Mouse (Mus musculus) C2C12 (cell line): ENCODE data around the gene Fam240a. TPM values are rescaled to one million over a fixed set of nuclear protein-coding genes. Genes with fewer than 3 reads are reported as not detected.

Source experiments
- H3K27me3 ChIP-seq: one replicate; pipeline ENCODE4 v1.6.1; 2011; ENCODE audit not compliant: control insufficient read depth, insufficient read depth, insufficient read length
- H3K36me3 ChIP-seq: one replicate; pipeline ENCODE4 v1.6.1; 2011; ENCODE audit not compliant: control insufficient read depth, insufficient read depth
- H3K4me3 ChIP-seq: one replicate; pipeline ENCODE4 v1.5.1; 2011; ENCODE audit warnings: mild to moderate bottlenecking, control low read depth; ENCODE audit not compliant: poor library complexity, insufficient read depth, severe bottlenecking
- H3K79me2 ChIP-seq: one replicate; pipeline ENCODE4 v1.6.1; 2011; ENCODE audit not compliant: control insufficient read depth, insufficient read depth
- H3K79me3 ChIP-seq: one replicate; pipeline ENCODE4 v1.6.1; 2011; ENCODE audit warnings: low read depth, control low read depth
- H3ac ChIP-seq: one replicate; pipeline ENCODE3; 2011; ENCODE audit warnings: low read depth; ENCODE audit not compliant: control insufficient read depth, insufficient read length
- CEBPB ChIP-seq: IDR thresholded peaks from one replicate; pipeline ENCODE4 v1.6.1; 2011; ENCODE audit warnings: low read depth, mild to moderate bottlenecking, control low read depth, moderate library complexity
- CTCF ChIP-seq: IDR thresholded peaks from one replicate; pipeline ENCODE4 v1.5.1; 2011; ENCODE audit not compliant: control insufficient read depth, insufficient read depth, insufficient read length
- FOSL1 ChIP-seq: IDR thresholded peaks from one replicate; pipeline ENCODE4 v1.8.0; 2011; ENCODE audit warnings: mild to moderate bottlenecking, low read length; ENCODE audit not compliant: poor library complexity, insufficient read depth, severe bottlenecking
- MAX ChIP-seq: IDR thresholded peaks from one replicate; pipeline ENCODE4 v1.6.1; 2011; ENCODE audit warnings: mild to moderate bottlenecking, control low read depth
- MYOD1 ChIP-seq: IDR thresholded peaks from one replicate; pipeline ENCODE4 v1.6.1; 2011; ENCODE audit warnings: low read depth; ENCODE audit not compliant: control insufficient read depth, insufficient read length
- MYOG ChIP-seq: IDR thresholded peaks from one replicate; pipeline ENCODE4 v1.6.1; 2011; ENCODE audit not compliant: control insufficient read depth, insufficient read length; ENCODE audit errors: extremely low read depth
- USF1 ChIP-seq: IDR thresholded peaks from one replicate; pipeline ENCODE4 v1.6.1; 2011; ENCODE audit warnings: low read depth, mild to moderate bottlenecking, control low read depth, moderate library complexity
- polyA plus RNA-seq: library from polyadenylated mRNA; unstranded; fragments of >200 nt; fragmentation: generic; extraction: Trizol; gene quantifications from one replicate; pipeline ENCODE4 v1.2.1, GENCODE M21; 2012; ENCODE audit warnings: missing spikeins

Fam240a gene
- polyA plus RNA-seq, 1 experiment, result not detected

- no peaks in the 10 kb centered on the region for H3K36me3 ChIP-seq
- no peak overlapping the region for H3K4me3 ChIP-seq
- H3K79me3 ChIP-seq, result no peaks in the 10 kb centered on the region
- peaks cover 12% of the 10 kb centered on the region for H3K27me3 ChIP-seq
- H3K79me2 ChIP-seq, result no peaks in the 10 kb centered on the region
- H3ac ChIP-seq, result no peak overlapping the region
- TF ChIP-seq MAX (no peak), CEBPB (no peak), FOSL1 (no peak), MYOG (no peak), USF1 (no peak), MYOD1 (no peak), CTCF (no peak)
Observed at GRCm38 (mm10) chr9:110877888-110878287, 38.8 kb downstream of the Fam240a start.

GRCm38 (mm10) chr9:110877353-110877752, 39.3 kb downstream of the Fam240a start:
- H3K79me3 ChIP-seq, result no peaks in the 10 kb centered on the region
- peaks cover 13% of the 10 kb centered on the region for H3K27me3 ChIP-seq
- TF ChIP-seq CTCF, result no peak
- no peak for TF ChIP-seq CEBPB
- TF ChIP-seq FOSL1, result no peak
- no peak for TF ChIP-seq USF1
- TF ChIP-seq MYOD1, result no peak
- no peak for TF ChIP-seq MAX
- TF ChIP-seq MYOG, result no peak
- no peaks in the 10 kb centered on the region for H3K36me3 ChIP-seq
- no peak overlapping the region for H3ac ChIP-seq
- no peak overlapping the region for H3K4me3 ChIP-seq
- no peaks in the 10 kb centered on the region for H3K79me2 ChIP-seq

GRCm38 (mm10) chr9:110875288-110875695, 41.4 kb downstream of the Fam240a start:
- H3K79me2 ChIP-seq, result no peaks in the 10 kb centered on the region
- no peaks in the 10 kb centered on the region for H3K36me3 ChIP-seq
- no peak for TF ChIP-seq MYOD1
- TF ChIP-seq MYOG, result no peak
- no peak for TF ChIP-seq USF1
- no peak for TF ChIP-seq CEBPB
- no peak for TF ChIP-seq MAX
- no peak for TF ChIP-seq CTCF
- no peak for TF ChIP-seq FOSL1
- no peak overlapping the region for H3K4me3 ChIP-seq
- peaks cover 13% of the 10 kb centered on the region for H3K27me3 ChIP-seq
- no peaks in the 10 kb centered on the region for H3K79me3 ChIP-seq
- H3ac ChIP-seq, result no peak overlapping the region

GRCm38 (mm10) chr9:110874660-110875191, 41.9 kb downstream of the Fam240a start:
- H3K79me2 ChIP-seq, result no peaks in the 10 kb centered on the region
- H3K4me3 ChIP-seq, result no peak overlapping the region
- peaks cover 13% of the 10 kb centered on the region for H3K27me3 ChIP-seq
- no peaks in the 10 kb centered on the region for H3K36me3 ChIP-seq
- H3K79me3 ChIP-seq, result no peaks in the 10 kb centered on the region
- H3ac ChIP-seq, result no peak overlapping the region
- TF ChIP-seq MYOG (no peak), CTCF (no peak), USF1 (no peak), MYOD1 (no peak), MAX (no peak), CEBPB (no peak), FOSL1 (no peak)

- Histone ChIP-seq H3K4me3 (no peak overlapping the region), H3K79me2 (no peaks in the 10 kb centered on the region), H3K79me3 (no peaks in the 10 kb centered on the region), H3ac (no peak overlapping the region), H3K27me3 (peaks cover 13% of the 10 kb centered on the region), H3K36me3 (no peaks in the 10 kb centered on the region)
- no peak for TF ChIP-seq FOSL1
- no peak for TF ChIP-seq CTCF
- no peak for TF ChIP-seq MYOD1
- TF ChIP-seq CEBPB, result no peak
- no peak for TF ChIP-seq USF1
- TF ChIP-seq MYOG, result no peak
- no peak for TF ChIP-seq MAX
Observed at GRCm38 (mm10) chr9:110873681-110874659, 42.7 kb downstream of the Fam240a start.
